Mouse (Mus musculus) midbrain, embryonic 16.5 days (tissue): ENCODE data around the gene Ankrd26. TPM values are rescaled to one million over a fixed set of nuclear protein-coding genes. Genes with fewer than 3 reads are reported as not detected.

Experiments
- ATAC-seq: fragments of 200-750 bp; cut with Nextera tagmentation; 2 replicates; pipeline ENCODE4 v1.8.0; 2017; ENCODE audit warnings: moderate TSS enrichment
- H3K27ac ChIP-seq: fragments of 300-500 bp; sonication (generic); 2 replicates; pipeline ENCODE4 v1.5.1; 2014; ENCODE audit warnings: mild to moderate bottlenecking, low read length, mixed read lengths
- H3K27me3 ChIP-seq: fragments of 300-500 bp; sonication (generic); 2 replicates; pipeline ENCODE4 v1.6.1; 2014; ENCODE audit warnings: low read depth, low read length, mixed read lengths; ENCODE audit not compliant: control insufficient read depth, insufficient read depth
- H3K36me3 ChIP-seq: fragments of 300-500 bp; sonication (generic); 2 replicates; pipeline ENCODE4 v1.6.1; 2014; ENCODE audit warnings: mild to moderate bottlenecking, low read length, moderate library complexity, mixed read lengths; ENCODE audit not compliant: control insufficient read depth, insufficient read depth
- H3K4me1 ChIP-seq: fragments of 300-500 bp; sonication (generic); 2 replicates; pipeline ENCODE4 v1.6.1; 2014; ENCODE audit warnings: mild to moderate bottlenecking, low read length, mixed read lengths; ENCODE audit not compliant: control insufficient read depth, insufficient read depth
- H3K4me2 ChIP-seq: fragments of 300-500 bp; sonication (generic); 2 replicates; pipeline ENCODE4 v1.6.1; 2014; ENCODE audit warnings: mild to moderate bottlenecking, low read length, mixed read lengths
- H3K4me3 ChIP-seq: fragments of 300-500 bp; sonication (generic); 2 replicates; pipeline ENCODE4 v1.5.1; 2014; ENCODE audit warnings: low read depth, mild to moderate bottlenecking, low read length, moderate library complexity, mixed read lengths
- H3K9ac ChIP-seq: fragments of 300-500 bp; sonication (generic); 2 replicates; pipeline ENCODE4 v1.6.1; 2014; ENCODE audit warnings: low read depth, low read length, mixed read lengths
- H3K9me3 ChIP-seq: fragments of 300-500 bp; sonication (generic); replicated peaks from 2 replicates; pipeline ENCODE4 v1.6.1; 2014; ENCODE audit warnings: mild to moderate bottlenecking, low read length, mixed read lengths; ENCODE audit not compliant: control insufficient read depth, poor library complexity, severe bottlenecking
- WGBS: fragments of 180-500 bp; shearing (Covaris S2); extraction: QIAGEN DNeasy Blood & Tissue Kit; methylation state at CpG from one replicate; pipeline ENCODE4 v1.1.7; 2014; 5-methylcytosine and 5-hydroxymethylcytosine counted together
- polyA plus RNA-seq: library from polyadenylated mRNA; unstranded; fragments of >200 nt; fragmentation: Nextera tagmentation; extraction: Ambion mirVana; gene quantifications from 2 replicates; pipeline ENCODE4 v1.2.1, GENCODE M21; 2015

Gene Ankrd26
- polyA plus RNA-seq, 1 experiment from 2014 or later: 18.7 TPM

GRCm38 (mm10) chr6:118455042-118455631, 106.9 kb downstream of the Ankrd26 start, which contains the start of gene Zfp248:
Gene Zfp248 (minus strand): TSS chr6:118455528.
- ATAC-seq: peak; percentile 99
- Histone ChIP-seq H3K36me3 (peaks cover 2% of the 10 kb centered on the region), H3K4me1 (peaks cover 21% of the 10 kb centered on the region), H3K27me3 (no peaks in the 10 kb centered on the region), H3K4me2 (peak within 1 kb of the TSS; percentile 60), H3K9me3 (no peaks in the 10 kb centered on the region), H3K27ac (peak within 1 kb of the TSS; percentile 99), H3K4me3 (peak within 1 kb of the TSS; percentile 77), H3K9ac (peak within 1 kb of the TSS; percentile 96)
- under 1% methylated on average over 43 of the region's 43 CpGs for WGBS

DNA sequence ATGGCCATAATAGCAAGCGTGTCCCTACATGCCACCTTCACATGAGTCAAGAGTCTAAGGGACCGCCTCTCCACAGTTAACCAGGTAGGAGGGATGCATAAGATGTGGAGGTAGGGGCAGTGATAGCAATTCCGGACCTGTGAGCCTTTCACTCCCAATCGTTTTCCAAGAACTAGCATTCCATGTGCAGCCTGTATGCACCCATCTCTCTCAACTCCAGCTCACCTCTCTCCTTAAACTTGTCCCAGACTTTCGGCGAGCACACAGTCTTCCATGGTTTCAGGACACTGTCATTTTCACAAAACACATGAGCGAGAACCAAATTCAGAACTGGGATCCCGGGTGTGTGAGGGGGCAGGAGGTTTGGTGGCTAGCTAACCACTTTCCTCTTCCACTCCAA, 107.6 kb downstream of the Ankrd26 start:
- Histone ChIP-seq H3K4me2 (peak overlapping the region; percentile 60), H3K27me3 (no peaks in the 10 kb centered on the region), H3K9ac (peak overlapping the region; percentile 96), H3K4me1 (peaks cover 21% of the 10 kb centered on the region), H3K9me3 (no peaks in the 10 kb centered on the region), H3K4me3 (peak overlapping the region; percentile 77), H3K36me3 (peaks cover 2% of the 10 kb centered on the region), H3K27ac (peak overlapping the region; percentile 99)
- WGBS: 35% methylated on average over 8 of the region's 8 CpGs
- 0 out of 2 replicates have a peak, but pooled peaks have one; percentile 18 for ATAC-seq

Other genes starting within 250 kb of the Ankrd26 start
- 23.1 and 23.5 TPM in 2 replicates for gene Bms1, start 142.8 kb downstream of the Ankrd26 start, polyA plus RNA-seq
- gene Zfp248, start 106.7 kb downstream of the Ankrd26 start, polyA plus RNA-seq: 22.2 TPM in 2 replicates
- gene Zfp9, start 82.9 kb downstream of the Ankrd26 start, polyA plus RNA-seq: 13.7 and 14.8 TPM in 2 replicates